Mouse (Mus musculus) heart, postnatal 0 days (tissue): ENCODE data around the gene Cdc42ep5. TPM values are rescaled to one million over a fixed set of nuclear protein-coding genes. Genes with fewer than 3 reads are reported as not detected.
A peak's percentile ranks its signal among the peaks of the same experiment; 100 is the strongest.
"Not testable (repeated sequence)": the region's sequence is repeated elsewhere in the genome, so short reads cannot be mapped to it uniquely, and the experiment has no call there.

Experiments used
- ATAC-seq: fragments of 200-750 bp; cut with Nextera tagmentation; 2 replicates; pipeline ENCODE4 v1.8.0; 2017; ENCODE audit warnings: low read depth, moderate number of reproducible peaks, moderate library complexity; ENCODE audit not compliant: insufficient read depth
- DNase-seq: peaks from one replicate; pipeline ENCODE4 v3.0.0-alpha.2; 2016; ENCODE audit warnings: low spot score
- H3K27ac ChIP-seq: fragments of 300-500 bp; sonication (generic); 2 replicates; pipeline ENCODE4 v1.5.1; 2014; ENCODE audit warnings: low read depth, mild to moderate bottlenecking
- H3K27me3 ChIP-seq: fragments of 300-500 bp; sonication (generic); 2 replicates; pipeline ENCODE4 v1.6.1; 2014; ENCODE audit warnings: low read length, mixed read lengths; ENCODE audit not compliant: control insufficient read depth, insufficient read depth
- H3K36me3 ChIP-seq: fragments of 300-500 bp; sonication (generic); replicated peaks from 2 replicates; pipeline ENCODE4 v1.6.1; 2014; ENCODE audit warnings: low read length, mixed read lengths; ENCODE audit not compliant: control insufficient read depth, insufficient read depth
- H3K4me1 ChIP-seq: fragments of 300-500 bp; sonication (generic); 2 replicates; pipeline ENCODE4 v1.6.1; 2014; ENCODE audit warnings: antibody characterized with exemption; ENCODE audit not compliant: control insufficient read depth, insufficient read depth
- H3K4me2 ChIP-seq: fragments of 300-500 bp; sonication (generic); 2 replicates; pipeline ENCODE4 v1.6.1; 2014; ENCODE audit warnings: low read depth, mild to moderate bottlenecking, low read length, moderate library complexity
- H3K4me3 ChIP-seq: fragments of 300-500 bp; sonication (generic); 2 replicates; pipeline ENCODE4 v1.5.1; 2014; ENCODE audit warnings: low read depth, low read length
- H3K9ac ChIP-seq: fragments of 300-500 bp; sonication (generic); replicated peaks from 2 replicates; pipeline ENCODE4 v1.6.1; 2014; ENCODE audit warnings: low read depth, low read length, mixed read lengths
- H3K9me3 ChIP-seq: fragments of 300-500 bp; sonication (generic); replicated peaks from 2 replicates; pipeline ENCODE4 v1.6.1; 2016; ENCODE audit warnings: low read length; ENCODE audit not compliant: control insufficient read depth
- CTCF ChIP-seq: IDR thresholded peaks from 2 replicates; pipeline ENCODE4 v1.5.1; 2016; ENCODE audit warnings: antibody characterized with exemption, control low read depth, low read depth
- EP300 ChIP-seq: IDR thresholded peaks from 2 replicates; pipeline ENCODE4 v1.6.1; 2016; ENCODE audit warnings: antibody characterized with exemption, low read depth
- WGBS: fragments of 180-500 bp; shearing (Covaris S2); extraction: QIAGEN DNeasy Blood & Tissue Kit; methylation state at CpG from one replicate; pipeline ENCODE4 v1.1.7; 2014; 5-methylcytosine and 5-hydroxymethylcytosine counted together
- polyA plus RNA-seq: library from polyadenylated mRNA; unstranded; fragments of >200 nt; fragmentation: Nextera tagmentation; extraction: Ambion mirVana; gene quantifications from 2 replicates; pipeline ENCODE4 v1.2.1, GENCODE M21; 2015
- total RNA-seq: library from RNA; depleted of rRNA; stranded (reverse); fragments of >200 nt; gene quantifications from 2 replicates; pipeline ENCODE4 v1.2.3, GENCODE M21; 2014; ENCODE audit warnings: low replicate concordance; rRNA removed

The Cdc42ep5 gene
- total RNA-seq (34.0 and 37.4 TPM in 2 replicates), polyA plus RNA-seq (21.0 and 25.0 TPM in 2 replicates)

DNA sequence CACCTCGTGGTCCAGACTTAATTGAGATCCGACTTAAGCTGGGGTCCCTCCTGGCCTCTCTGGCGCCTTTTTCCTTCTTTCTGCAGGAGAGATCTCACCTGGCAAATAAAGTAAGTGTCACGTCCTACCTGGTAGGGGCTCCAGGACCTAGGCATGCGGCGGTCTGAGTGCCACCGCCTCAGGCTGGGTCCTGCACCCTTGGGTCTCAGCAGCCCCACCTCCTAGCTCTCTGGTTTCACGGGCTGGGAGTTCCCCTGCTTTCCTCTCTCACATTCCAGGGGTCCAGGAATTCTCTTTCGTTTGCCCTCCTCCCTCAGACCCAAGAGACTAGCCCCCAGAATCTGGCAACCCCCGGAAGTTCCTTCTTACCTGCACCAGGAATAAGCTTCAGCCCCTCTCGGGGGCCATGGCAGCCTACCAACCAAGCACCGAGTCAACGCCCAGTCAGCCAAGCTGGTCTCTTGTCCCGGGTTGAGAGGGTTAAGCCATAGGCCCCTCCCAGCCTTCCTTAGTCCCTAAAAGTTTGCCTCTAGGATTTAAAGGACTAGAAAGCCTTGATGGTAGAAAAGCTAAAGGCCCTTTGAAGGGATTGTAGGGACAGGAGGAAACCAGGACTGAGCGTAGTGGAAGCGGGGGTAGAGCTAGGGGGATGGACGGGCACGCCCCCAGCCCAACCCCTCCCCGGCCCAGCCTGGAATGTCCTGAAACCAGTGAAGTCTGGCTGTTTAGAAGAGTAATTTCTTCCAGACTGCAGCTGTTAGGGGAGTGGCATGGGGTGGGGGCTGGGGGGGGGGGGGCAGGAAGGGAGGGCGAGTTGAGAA lies at the start of gene Cdc42ep5:
Cdc42ep5 (minus strand) TSS at position 771 of the 821 bp plus-strand sequence.
- peak; percentile 78 for DNase-seq
- Histone ChIP-seq H3K4me3 (peak within 1 kb of the TSS; percentile 56), H3K9me3 (no peaks in the 10 kb centered on the region), H3K4me2 (peak within 1 kb of the TSS; percentile 76), H3K27ac (peak within 1 kb of the TSS; percentile 73), H3K4me1 (no peaks in the 10 kb centered on the region), H3K27me3 (no peaks in the 10 kb centered on the region), H3K36me3 (no peaks in the 10 kb centered on the region), H3K9ac (peak within 1 kb of the TSS; percentile 55)
- TF ChIP-seq EP300 (no peak), CTCF (no peak)
- ATAC-seq, result peak; percentile 89
- 0% methylated on average over 19 of the region's 20 CpGs for WGBS

DNA sequence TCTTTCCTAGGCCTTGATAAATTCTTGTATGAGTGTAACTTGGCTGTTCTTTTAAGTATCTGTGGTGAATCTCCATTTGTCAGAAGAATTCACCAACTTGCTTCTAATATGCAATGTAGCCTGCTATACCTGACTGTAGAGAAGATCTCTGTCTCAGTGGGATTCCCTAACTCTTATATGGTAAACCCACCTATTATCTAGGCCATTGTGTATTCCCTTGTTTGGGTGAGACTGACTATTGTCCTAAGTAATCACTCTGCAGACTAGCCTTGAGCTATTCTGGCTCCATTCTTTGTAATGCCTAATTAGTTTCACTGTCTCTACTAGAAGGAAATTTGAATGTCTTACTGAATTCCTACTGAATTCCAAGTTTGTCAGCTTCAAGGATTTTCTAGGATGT lies 48.8 kb upstream of the Cdc42ep5 start:
- H3K36me3 ChIP-seq, ATAC-seq, H3K27me3 ChIP-seq, H3K4me2 ChIP-seq, DNase-seq, H3K27ac ChIP-seq, H3K9ac ChIP-seq, H3K9me3 ChIP-seq, H3K4me3 ChIP-seq, H3K4me1 ChIP-seq: not testable (repeated sequence)

DNA sequence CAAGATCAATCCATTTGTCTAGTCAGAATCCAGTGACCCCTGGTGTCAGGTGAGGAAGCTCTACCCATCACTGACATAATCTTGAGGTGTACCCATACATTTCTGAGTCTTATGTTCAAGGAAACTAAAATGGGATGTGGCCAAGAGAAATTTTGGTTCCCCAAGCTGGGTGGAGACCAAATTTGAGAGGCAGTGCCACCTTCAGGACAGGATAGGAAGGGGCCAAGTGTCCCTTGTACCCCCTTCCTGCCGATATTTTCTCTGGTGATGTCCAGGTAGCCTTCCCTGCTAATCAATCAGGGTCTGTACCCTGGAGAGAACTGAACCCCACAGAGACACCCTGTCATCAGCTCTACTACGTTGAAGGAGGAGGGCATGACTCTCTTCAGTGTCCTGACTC lies 44.0 kb upstream of the Cdc42ep5 start:
- Histone ChIP-seq H3K9ac (no peak overlapping the region), H3K4me1 (no peaks in the 10 kb centered on the region), H3K4me3 (no peak overlapping the region), H3K4me2 (no peak overlapping the region), H3K9me3 (no peaks in the 10 kb centered on the region), H3K36me3 (no peaks in the 10 kb centered on the region), H3K27ac (no peak overlapping the region), H3K27me3 (no peaks in the 10 kb centered on the region)
- ATAC-seq (no peak), DNase-seq (no peak)
- TF ChIP-seq CTCF (no peak), EP300 (no peak)
- WGBS, result 36% methylated on average over 2 of the region's 2 CpGs

DNA sequence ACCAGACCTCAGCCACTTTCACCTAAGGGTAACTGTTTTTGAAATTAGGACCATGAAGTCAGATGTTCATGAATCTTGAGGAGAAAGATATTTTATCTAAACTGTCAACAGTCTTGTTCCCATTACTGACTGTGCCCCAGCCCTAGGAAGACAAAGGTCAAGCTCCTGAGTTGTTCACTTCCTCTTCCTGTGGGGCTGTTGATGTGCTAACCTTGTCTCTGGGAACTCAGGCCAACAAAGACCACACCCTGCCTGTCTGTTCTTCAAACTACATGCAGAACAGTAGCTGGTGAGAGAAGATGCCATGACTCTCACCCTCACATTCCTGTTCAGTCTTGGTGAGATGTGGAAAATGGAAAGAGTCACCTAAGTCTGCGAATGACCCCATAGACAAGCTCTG lies 42.5 kb upstream of the Cdc42ep5 start:
- DNase-seq (no peak), ATAC-seq (no peak)
- no peaks in the 10 kb centered on the region for H3K27me3 ChIP-seq
- H3K9me3 ChIP-seq, result no peaks in the 10 kb centered on the region
- H3K36me3 ChIP-seq, result no peaks in the 10 kb centered on the region
- no peak for TF ChIP-seq EP300
- no peak for TF ChIP-seq CTCF
- no peak overlapping the region for H3K27ac ChIP-seq
- H3K4me3 ChIP-seq, result no peak overlapping the region
- 79% methylated on average over 1 of the region's 1 CpGs for WGBS
- no peak overlapping the region for H3K4me2 ChIP-seq
- no peaks in the 10 kb centered on the region for H3K4me1 ChIP-seq
- H3K9ac ChIP-seq, result no peak overlapping the region

DNA sequence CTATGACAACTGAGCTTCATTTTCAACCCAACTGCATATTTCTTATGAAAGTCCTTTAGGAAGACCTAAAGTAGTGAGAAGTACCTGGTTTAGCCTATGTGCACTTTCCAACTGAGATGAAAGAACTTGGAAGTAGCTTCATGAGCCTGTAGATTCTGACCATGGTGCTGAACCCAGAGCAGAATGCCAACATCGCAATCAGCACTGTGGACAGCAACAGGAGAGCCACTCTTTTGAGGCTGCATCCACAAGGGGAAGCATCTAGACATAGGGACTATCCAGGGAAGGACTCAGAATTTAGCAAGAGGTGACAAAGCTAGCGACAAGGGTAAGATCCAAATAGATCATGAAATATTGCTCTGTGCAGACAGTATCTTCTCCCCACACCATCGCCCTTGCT lies 13.8 kb upstream of the Cdc42ep5 start:
- DNase-seq (peak; percentile 53), ATAC-seq (no peak)
- Histone ChIP-seq H3K27ac (no peak overlapping the region), H3K4me2 (no peak overlapping the region), H3K4me3 (no peak overlapping the region), H3K9ac (no peak overlapping the region), H3K9me3 (no peaks in the 10 kb centered on the region), H3K4me1 (no peaks in the 10 kb centered on the region), H3K36me3 (no peaks in the 10 kb centered on the region), H3K27me3 (no peaks in the 10 kb centered on the region)
- TF ChIP-seq EP300 (no peak), CTCF (peak; percentile 24)
- 27% methylated on average over 3 of the region's 3 CpGs for WGBS
